In the genomic region with DNA sequence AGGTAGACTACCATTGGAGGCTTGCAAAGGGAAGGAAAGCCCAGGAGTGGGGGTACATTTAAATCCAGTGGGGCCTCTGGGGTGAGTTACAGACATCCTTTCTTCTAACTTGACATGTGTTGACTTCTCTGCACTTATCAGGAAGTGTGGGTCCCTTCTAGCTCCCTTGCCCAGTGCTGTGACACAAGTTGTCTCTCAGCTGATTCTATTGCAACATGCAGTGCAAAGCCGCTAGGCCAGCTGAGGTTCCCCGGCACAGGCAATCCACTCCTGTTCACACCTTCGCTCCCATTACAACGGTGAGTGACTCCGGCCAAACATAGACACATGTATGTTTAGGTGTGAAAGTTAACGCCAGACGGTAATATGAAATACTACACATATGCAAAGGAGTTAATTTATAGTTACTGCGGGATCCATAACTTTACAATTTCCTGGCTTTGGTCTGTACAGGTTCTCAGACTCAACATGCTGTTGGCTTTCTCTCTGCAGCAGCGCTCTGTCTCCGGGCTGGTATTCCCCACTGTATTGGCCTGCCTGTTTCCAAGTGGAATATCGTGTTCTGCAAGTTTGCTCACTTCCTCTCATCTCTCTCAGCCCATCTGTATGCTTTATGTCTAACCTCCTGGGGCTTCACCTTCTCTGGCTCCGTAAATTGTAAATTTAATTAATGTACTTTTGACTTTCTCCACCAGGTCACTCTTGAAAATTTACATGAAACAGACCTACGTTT, we compare ENCODE assay signal across 22 mouse cellular contexts.
DNase-seq lines count a peak whose midpoint lies in the region; ATAC-seq lines count a peak whose summit lies in the region.
"Had no signal": no experiment of that assay in that cellular context is flagged by ENCODE, and none has a peak within 500 bp of the region (broad histone marks: within the 10 kb centered on the region; RNA-seq: fewer than 3 reads in every experiment).

No protein-coding gene starts in this region.

- no peak overlapping the region for H3K4me2 ChIP-seq in limb, embryonic 11.5 days (ENCODE audit: low read depth, severe bottlenecking)
- no peak overlapping the region for H3K4me2 ChIP-seq in limb, embryonic 13.5 days (replicated peaks)
- H3K4me2 ChIP-seq: forebrain, embryonic 12.5 days; hindbrain, embryonic 12.5 days had no signal

- WGBS in limb, embryonic 11.5 days: 70% methylated on average over 13 of the region's 13 CpGs
- WGBS in limb, embryonic 10.5 days: 80% methylated on average over 13 of the region's 13 CpGs
- 45% methylated on average over 13 of the region's 13 CpGs for WGBS in limb, embryonic 13.5 days

- H3K27me3 ChIP-seq in limb, embryonic 11.5 days (ENCODE audit: control insufficient read depth, insufficient read depth, low read length): no peaks in the 10 kb centered on the region
- H3K27me3 ChIP-seq in limb, embryonic 10.5 days (ENCODE audit: low read depth, poor library complexity, severe bottlenecking): peaks cover 8% of the 10 kb centered on the region; the same call in 1 of the 2 replicates
- 0 out of 2 replicates have a peak, but pooled peaks cover 14% of the 10 kb centered on the region for H3K27me3 ChIP-seq in limb, embryonic 13.5 days
- H3K27me3 ChIP-seq: CH12.LX; forebrain, embryonic 12.5 days had no signal

- peak; percentile 60; the same call in 1 of the 2 replicates for ATAC-seq in limb, embryonic 11.5 days (ENCODE audit: insufficient number of reproducible peaks, low FRiP score, low TSS enrichment, low read depth)
- peak; percentile 58 for ATAC-seq in limb, embryonic 13.5 days (ENCODE audit: low FRiP score, low read depth)
- peak; percentile 66 for ATAC-seq in megakaryocyte progenitor cell, adult 5-6 weeks (replicated peaks; ENCODE audit: poor library complexity)
- ATAC-seq: activated CD4-positive, CD25-positive, alpha-beta regulatory T cell, adult 4 months; forebrain, postnatal 0 days; hindbrain, embryonic 16.5 days; Patski had no signal

- no peaks in the 10 kb centered on the region for H3K36me3 ChIP-seq in limb, embryonic 11.5 days (ENCODE audit: control insufficient read depth, insufficient read depth, low read length)
- no peaks in the 10 kb centered on the region for H3K36me3 ChIP-seq in limb, embryonic 10.5 days
- no peaks in the 10 kb centered on the region for H3K36me3 ChIP-seq in limb, embryonic 13.5 days
- H3K36me3 ChIP-seq: forebrain, embryonic 12.5 days; heart, embryonic 10.5 days; hindbrain, embryonic 12.5 days had no signal

- H3K9me3 ChIP-seq in limb, embryonic 11.5 days (ENCODE audit: control insufficient read depth, low read length): no peaks in the 10 kb centered on the region
- H3K9me3 ChIP-seq in limb, embryonic 10.5 days (replicated peaks): no peaks in the 10 kb centered on the region
- H3K9me3 ChIP-seq in limb, embryonic 13.5 days: no peaks in the 10 kb centered on the region
- H3K9me3 ChIP-seq: forebrain, embryonic 12.5 days; heart, embryonic 10.5 days; hindbrain, embryonic 12.5 days had no signal

- H3K4me3 ChIP-seq in limb, embryonic 11.5 days (ENCODE audit: low read depth, low read length): no peak overlapping the region
- no peak overlapping the region for H3K4me3 ChIP-seq in limb, embryonic 10.5 days
- no peak overlapping the region for H3K4me3 ChIP-seq in limb, embryonic 13.5 days
- H3K4me3 ChIP-seq: forebrain, embryonic 12.5 days; heart, embryonic 10.5 days; hindbrain, embryonic 12.5 days had no signal

- peaks cover 6% of the 10 kb centered on the region; the same call in 1 of the 2 replicates for H3K4me1 ChIP-seq in limb, embryonic 11.5 days (ENCODE audit: control insufficient read depth, insufficient read depth, low read length)
- H3K4me1 ChIP-seq in limb, embryonic 10.5 days: peaks cover 36% of the 10 kb centered on the region
- H3K4me1 ChIP-seq in limb, embryonic 13.5 days: peaks cover 42% of the 10 kb centered on the region

- no peak overlapping the region for H3K9ac ChIP-seq in limb, embryonic 11.5 days (ENCODE audit: low read length)
- no peak overlapping the region for H3K9ac ChIP-seq in limb, embryonic 13.5 days
- H3K9ac ChIP-seq: forebrain, embryonic 12.5 days; forebrain, postnatal 0 days; hindbrain, embryonic 12.5 days had no signal

- H3K27ac ChIP-seq in limb, embryonic 11.5 days (replicated peaks; ENCODE audit: low read depth, low read length): no peak overlapping the region
- no peak overlapping the region; the same call in 1 of the 2 replicates for H3K27ac ChIP-seq in limb, embryonic 10.5 days
- peak overlapping the region; percentile 39; the same call in 1 of the 2 replicates for H3K27ac ChIP-seq in limb, embryonic 13.5 days
- H3K27ac ChIP-seq: forebrain, embryonic 12.5 days; heart, embryonic 10.5 days; hindbrain, embryonic 12.5 days had no signal

- no peak for DNase-seq in limb, embryonic 11.5 days (ENCODE audit: low spot score)
- no peak for DNase-seq in limb, embryonic 10.5 days (ENCODE audit: low spot score)
- DNase-seq in forelimb bud, embryonic 11.5 days (ENCODE audit: low read depth, low spot score): peak; percentile 40
- DNase-seq in frontal cortex, adult 2 months (ENCODE audit: extremely low spot score in 1 of 2, low spot score in 1 of 2): no peak
- no peak for DNase-seq in cerebellum, adult 8-10 months
- DNase-seq: adrenal gland, postnatal 14 days; cerebellum, adult 11-12 months; cerebellum, adult 9-11 months; cerebellum, postnatal 36 days; forebrain, postnatal 0 days; gastrocnemius, postnatal 36 days; heart, postnatal 10 days; heart, postnatal 4 days had no signal
